ENCODE assay signal across 9 mouse cellular contexts in the genomic region with DNA sequence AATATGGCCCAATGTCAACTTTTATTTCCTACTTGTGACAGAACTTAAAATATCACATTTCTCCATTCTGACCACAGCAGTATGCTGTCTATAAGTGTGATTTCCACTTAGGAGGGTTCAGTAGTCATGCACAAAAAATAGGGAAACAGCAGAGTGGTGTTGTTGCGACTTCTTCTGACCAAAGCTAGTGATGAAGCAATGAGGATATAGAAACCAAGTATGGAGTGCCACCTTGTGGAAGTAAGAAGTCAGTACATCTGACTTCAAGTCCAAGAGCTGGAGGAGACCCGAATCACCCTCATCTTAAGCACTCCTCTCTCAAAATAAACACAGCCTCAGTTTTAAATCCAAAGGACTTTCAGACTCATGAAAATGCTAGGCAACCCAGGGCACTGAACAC.
DNase-seq lines count a peak whose midpoint lies in the region; ATAC-seq lines count a peak whose summit lies in the region.
"Had no signal": no experiment of that assay in that cellular context is flagged by ENCODE, and none has a peak within 500 bp of the region (broad histone marks: within the 10 kb centered on the region; RNA-seq: fewer than 3 reads in every experiment).

No protein-coding gene starts in this region.

- no peak overlapping the region for H3K4me2 ChIP-seq in embryonic facial prominence, embryonic 11.5 days (ENCODE audit: low read depth, low read length)
- no peak overlapping the region for H3K4me2 ChIP-seq in neural tube, embryonic 11.5 days (ENCODE audit: low read depth)
- no peak overlapping the region for H3K4me2 ChIP-seq in hindbrain, embryonic 14.5 days (replicated peaks)
- H3K4me2 ChIP-seq: heart, embryonic 13.5 days had no signal

- DNase-seq in embryonic facial prominence, embryonic 11.5 days (ENCODE audit: low spot score), result peak; percentile 31
- DNase-seq in embryonic facial prominence, embryonic 10.5 days (ENCODE audit: low spot score), result no peak
- no peak for DNase-seq in neural tube, embryonic 11.5 days (ENCODE audit: low spot score)
- no peak for DNase-seq in neural tube, embryonic 10.5 days (ENCODE audit: extremely low spot score, low spot score)
- DNase-seq in hindbrain, embryonic 14.5 days (ENCODE audit: low spot score), result peak; percentile 46
- DNase-seq in telencephalon, adult 2 months (ENCODE audit: low read depth, low spot score), result peak; percentile 11
- no peak for DNase-seq in kidney, postnatal 14 days
- no peak for DNase-seq in gastrocnemius, postnatal 10 days

- no peak overlapping the region for H3K9ac ChIP-seq in embryonic facial prominence, embryonic 11.5 days (replicated peaks; ENCODE audit: low read length)
- H3K9ac ChIP-seq in neural tube, embryonic 11.5 days (ENCODE audit: low read length), result no peak overlapping the region
- no peak overlapping the region for H3K9ac ChIP-seq in hindbrain, embryonic 14.5 days
- H3K9ac ChIP-seq: heart, embryonic 13.5 days had no signal

- 0 out of 2 replicates have a peak, but pooled peaks have one; percentile 54 for ATAC-seq in embryonic facial prominence, embryonic 11.5 days (replicated peaks; ENCODE audit: insufficient number of reproducible peaks, low FRiP score, low TSS enrichment, low read depth)
- peak; percentile 62 for ATAC-seq in neural tube, embryonic 11.5 days (ENCODE audit: insufficient read depth, low FRiP score, low TSS enrichment)
- ATAC-seq in hindbrain, embryonic 14.5 days (ENCODE audit: low FRiP score), result peak; percentile 60

- no peaks in the 10 kb centered on the region for H3K36me3 ChIP-seq in embryonic facial prominence, embryonic 11.5 days (replicated peaks; ENCODE audit: control insufficient read depth, insufficient read depth, low read depth, low read length)
- H3K36me3 ChIP-seq in embryonic facial prominence, embryonic 10.5 days (replicated peaks), result no peaks in the 10 kb centered on the region
- H3K36me3 ChIP-seq in neural tube, embryonic 11.5 days (ENCODE audit: control insufficient read depth, insufficient read depth, low read length), result no peaks in the 10 kb centered on the region
- H3K36me3 ChIP-seq in hindbrain, embryonic 14.5 days (replicated peaks; ENCODE audit: control insufficient read depth, insufficient read depth), result no peaks in the 10 kb centered on the region
- H3K36me3 ChIP-seq: heart, embryonic 13.5 days had no signal

- H3K4me3 ChIP-seq in embryonic facial prominence, embryonic 11.5 days (ENCODE audit: low read depth, low read length), result no peak overlapping the region
- no peak overlapping the region for H3K4me3 ChIP-seq in embryonic facial prominence, embryonic 10.5 days
- H3K4me3 ChIP-seq in neural tube, embryonic 11.5 days (ENCODE audit: low read depth, low read length), result no peak overlapping the region
- H3K4me3 ChIP-seq in hindbrain, embryonic 14.5 days (replicated peaks; ENCODE audit: low read length), result no peak overlapping the region
- H3K4me3 ChIP-seq: heart, embryonic 13.5 days had no signal

- H3K27me3 ChIP-seq in embryonic facial prominence, embryonic 11.5 days (ENCODE audit: control insufficient read depth, insufficient read depth, low read length), result no peaks in the 10 kb centered on the region
- no peaks in the 10 kb centered on the region for H3K27me3 ChIP-seq in embryonic facial prominence, embryonic 10.5 days (replicated peaks; ENCODE audit: low read depth, poor library complexity, severe bottlenecking)
- no peaks in the 10 kb centered on the region for H3K27me3 ChIP-seq in neural tube, embryonic 11.5 days (ENCODE audit: control insufficient read depth, insufficient read depth, low read length)
- no peaks in the 10 kb centered on the region for H3K27me3 ChIP-seq in hindbrain, embryonic 14.5 days (ENCODE audit: control insufficient read depth, insufficient read depth, low read length)
- H3K27me3 ChIP-seq: heart, embryonic 13.5 days had no signal

- no peaks in the 10 kb centered on the region for H3K9me3 ChIP-seq in embryonic facial prominence, embryonic 11.5 days (replicated peaks; ENCODE audit: control insufficient read depth, low read length)
- H3K9me3 ChIP-seq in embryonic facial prominence, embryonic 10.5 days, result no peaks in the 10 kb centered on the region
- no peaks in the 10 kb centered on the region for H3K9me3 ChIP-seq in neural tube, embryonic 11.5 days (ENCODE audit: control insufficient read depth, low read length)
- H3K9me3 ChIP-seq in hindbrain, embryonic 14.5 days (ENCODE audit: control insufficient read depth, low read length), result no peaks in the 10 kb centered on the region
- H3K9me3 ChIP-seq: heart, embryonic 13.5 days had no signal

- H3K4me1 ChIP-seq in embryonic facial prominence, embryonic 11.5 days (ENCODE audit: control insufficient read depth, insufficient read depth, low read length), result no peaks in the 10 kb centered on the region
- no peaks in the 10 kb centered on the region for H3K4me1 ChIP-seq in embryonic facial prominence, embryonic 10.5 days
- no peaks in the 10 kb centered on the region for H3K4me1 ChIP-seq in neural tube, embryonic 11.5 days (ENCODE audit: control insufficient read depth, insufficient read depth, low read length)
- no peaks in the 10 kb centered on the region for H3K4me1 ChIP-seq in hindbrain, embryonic 14.5 days (replicated peaks; ENCODE audit: control insufficient read depth, insufficient read depth, low read length)
- H3K4me1 ChIP-seq: heart, embryonic 13.5 days had no signal

- H3K27ac ChIP-seq in embryonic facial prominence, embryonic 11.5 days (replicated peaks; ENCODE audit: low read depth, low read length), result no peak overlapping the region
- no peak overlapping the region for H3K27ac ChIP-seq in embryonic facial prominence, embryonic 10.5 days (replicated peaks)
- no peak overlapping the region for H3K27ac ChIP-seq in neural tube, embryonic 11.5 days (ENCODE audit: low read depth, low read length)
- H3K27ac ChIP-seq in hindbrain, embryonic 14.5 days, result no peak overlapping the region
- H3K27ac ChIP-seq: heart, embryonic 13.5 days had no signal

- 19% methylated on average over 2 of the region's 2 CpGs for whole genome bisulfite sequencing in embryonic facial prominence, embryonic 11.5 days
- 22% methylated on average over 2 of the region's 2 CpGs for WGBS in embryonic facial prominence, embryonic 10.5 days
- WGBS in neural tube, embryonic 11.5 days, result 21% methylated on average over 2 of the region's 2 CpGs
- WGBS in hindbrain, embryonic 14.5 days, result 22% methylated on average over 2 of the region's 2 CpGs

Comparison
In these comparisons a context has a peak if more than half of its experiments do, and no peak if none do; other contexts are left out.
1. DNase-seq: peak in embryonic facial prominence, embryonic 11.5 days (single experiment), hindbrain, embryonic 14.5 days (single experiment) and telencephalon, adult 2 months (single experiment); none in embryonic facial prominence, embryonic 10.5 days (single experiment), neural tube, embryonic 11.5 days (single experiment), neural tube, embryonic 10.5 days (single experiment), kidney, postnatal 14 days (single experiment) and gastrocnemius, postnatal 10 days (single experiment).
2. Peak in every context shown above with its lines, with median percentiles within 50 percentile points of each other: ATAC-seq.